Mouse (Mus musculus): ENCODE measurements around the gene Fto.

Gene Fto

DNA sequence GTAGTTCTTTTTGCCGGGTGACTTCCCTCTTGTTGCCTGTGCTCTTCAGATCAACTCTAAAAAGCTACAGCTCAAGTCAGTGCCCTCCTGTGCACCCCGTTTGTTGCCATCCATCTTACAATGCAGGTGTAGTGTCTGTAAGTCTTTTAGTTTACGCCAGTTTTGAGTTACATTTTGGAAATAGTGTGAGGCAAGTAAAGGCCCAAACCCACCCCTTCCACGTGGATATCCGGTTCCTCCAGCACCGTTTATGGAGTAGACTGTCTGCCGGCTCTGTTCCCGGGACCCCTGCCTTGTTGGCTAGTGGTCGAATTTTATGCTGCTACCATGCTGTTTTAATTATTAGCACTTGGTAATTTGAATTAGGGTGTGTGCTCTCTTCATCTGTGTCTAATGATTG, 46.2 kb downstream of the Fto start:
- DNase-seq = no peak

GRCm38 (mm10) chr8:91360644-91361357, 47.5 kb downstream of the Fto start:
- no peak for DNase-seq

DNA sequence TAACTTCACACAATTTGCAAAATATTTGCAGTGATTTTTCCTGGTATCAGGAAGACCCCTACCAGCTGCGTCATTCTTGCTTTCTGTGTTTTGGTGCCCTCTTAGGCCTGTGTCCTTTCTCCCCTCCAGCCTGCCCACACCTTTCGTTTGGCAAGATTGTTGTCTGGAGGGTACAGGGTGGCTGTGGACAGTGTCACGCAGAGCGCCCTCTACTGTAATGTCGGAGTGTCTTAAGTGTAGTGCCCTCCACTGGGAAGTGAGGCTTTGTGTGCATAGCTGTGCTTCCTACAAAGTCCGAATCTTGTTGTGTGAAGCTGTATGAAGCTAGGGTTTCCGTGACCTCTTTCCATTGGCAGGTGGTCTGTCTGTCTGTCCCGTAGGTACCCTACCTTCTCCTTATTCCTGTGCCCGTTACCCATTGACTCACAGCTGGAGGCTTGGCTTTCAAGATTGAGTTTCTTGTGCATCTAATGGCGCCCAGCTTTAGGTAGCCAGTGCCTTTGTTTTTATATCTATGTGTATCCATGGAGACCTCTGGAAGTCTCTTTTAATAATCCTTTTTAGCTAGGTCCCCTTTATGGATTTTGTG, 50.0 kb downstream of the Fto start:
- no peak for DNase-seq

GRCm38 (mm10) chr8:91364216-91364615, 50.9 kb downstream of the Fto start:
- DNase-seq = no peak

DNA sequence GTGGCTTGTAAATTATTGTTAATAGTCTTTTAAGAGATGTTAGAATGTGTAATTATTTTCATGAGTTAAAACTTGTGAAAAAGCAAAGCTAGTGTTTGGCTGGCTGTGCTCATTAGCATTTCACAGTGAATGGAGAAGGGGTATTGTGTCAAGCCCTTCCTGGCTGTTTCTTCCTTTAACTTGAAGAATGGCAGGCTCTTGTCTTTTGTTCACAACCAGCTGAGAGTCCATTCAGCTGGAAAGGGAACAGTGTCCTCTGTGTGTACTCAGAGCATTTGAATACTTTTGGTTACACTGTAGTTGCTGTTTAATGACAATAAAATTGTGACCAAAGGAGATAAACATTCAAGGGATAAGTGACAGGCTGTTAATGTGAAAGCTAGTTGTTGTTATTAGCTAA, 52.5 kb downstream of the Fto start:
- no peak for DNase-seq

DNA sequence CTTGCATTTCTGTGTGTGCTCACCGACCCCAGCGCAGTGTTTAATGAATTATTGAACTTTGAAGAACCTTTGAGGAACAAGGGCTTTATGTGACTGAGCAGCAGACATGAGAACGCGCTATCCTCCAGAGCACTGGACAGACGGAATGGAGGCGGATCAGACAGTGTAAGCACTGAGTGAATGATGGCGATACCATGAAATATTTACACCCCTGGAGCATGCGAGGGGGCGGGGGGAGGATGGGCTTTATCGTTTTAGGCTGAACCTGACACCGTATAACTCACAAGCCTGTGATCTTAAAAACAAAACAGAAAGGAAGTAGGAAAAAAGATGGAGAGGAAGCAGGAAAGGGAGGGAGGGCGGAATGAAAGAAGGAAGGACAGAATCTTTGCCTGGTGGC, 57.6 kb downstream of the Fto start:
- no peak for DNase-seq

DNA sequence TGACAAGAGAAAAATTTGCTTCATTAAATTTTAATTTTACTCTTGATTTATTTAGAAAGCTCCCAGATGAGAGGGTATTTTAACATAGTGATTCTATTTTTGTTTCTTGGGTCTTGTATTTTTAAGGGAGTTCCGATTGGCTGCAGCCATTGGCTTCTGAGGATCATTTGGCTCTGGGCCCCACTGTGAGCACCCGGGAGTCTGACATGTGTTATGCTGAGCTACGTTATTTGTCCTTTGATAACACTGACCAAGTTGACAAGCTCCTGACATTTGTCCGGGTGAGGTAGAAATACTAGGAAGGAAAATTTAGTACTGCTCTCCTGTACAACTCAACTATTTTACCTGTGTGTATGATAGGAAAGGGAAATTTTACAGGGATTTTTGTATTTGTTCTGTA, 58.7 kb downstream of the Fto start:
- no peak for DNase-seq

DNA sequence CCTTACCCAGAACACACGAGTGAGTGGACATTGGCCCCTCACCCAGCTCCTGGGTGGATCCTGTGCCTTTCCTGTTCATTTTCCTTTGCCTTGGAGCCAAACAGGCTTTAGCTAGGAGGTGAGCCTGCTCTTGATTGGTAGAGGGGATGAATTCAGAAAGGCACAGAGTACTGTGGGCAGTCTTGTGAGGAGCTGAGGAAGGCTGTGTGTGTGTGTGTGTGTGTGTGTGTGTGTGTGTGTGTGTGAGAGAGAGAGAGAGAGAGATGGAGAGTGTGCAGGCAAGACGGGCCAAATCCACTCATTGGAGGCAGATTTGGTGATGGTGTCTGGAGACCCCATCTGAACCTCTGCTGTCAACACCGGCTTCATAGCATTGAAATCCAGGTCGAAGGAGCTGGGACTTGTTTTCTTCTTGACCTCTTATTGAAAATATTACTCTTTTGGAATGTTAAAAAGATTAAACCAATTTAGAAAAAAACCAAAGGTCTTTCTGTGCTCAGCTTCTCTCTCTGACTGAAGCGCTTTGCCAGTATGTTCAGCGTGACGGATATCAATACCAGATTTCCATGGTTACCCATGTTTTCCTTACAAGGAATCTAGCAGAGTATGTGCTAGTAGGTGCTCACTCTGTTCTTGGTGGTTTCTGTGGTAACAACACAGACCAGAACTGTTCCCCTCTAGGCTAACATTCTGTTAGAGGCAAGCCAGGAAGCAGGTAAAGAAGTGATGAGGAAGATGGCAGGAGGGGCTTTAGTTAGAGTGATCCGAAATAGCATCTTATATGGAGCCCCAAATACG, 59.7 kb downstream of the Fto start:
- no peak for DNase-seq

DNA sequence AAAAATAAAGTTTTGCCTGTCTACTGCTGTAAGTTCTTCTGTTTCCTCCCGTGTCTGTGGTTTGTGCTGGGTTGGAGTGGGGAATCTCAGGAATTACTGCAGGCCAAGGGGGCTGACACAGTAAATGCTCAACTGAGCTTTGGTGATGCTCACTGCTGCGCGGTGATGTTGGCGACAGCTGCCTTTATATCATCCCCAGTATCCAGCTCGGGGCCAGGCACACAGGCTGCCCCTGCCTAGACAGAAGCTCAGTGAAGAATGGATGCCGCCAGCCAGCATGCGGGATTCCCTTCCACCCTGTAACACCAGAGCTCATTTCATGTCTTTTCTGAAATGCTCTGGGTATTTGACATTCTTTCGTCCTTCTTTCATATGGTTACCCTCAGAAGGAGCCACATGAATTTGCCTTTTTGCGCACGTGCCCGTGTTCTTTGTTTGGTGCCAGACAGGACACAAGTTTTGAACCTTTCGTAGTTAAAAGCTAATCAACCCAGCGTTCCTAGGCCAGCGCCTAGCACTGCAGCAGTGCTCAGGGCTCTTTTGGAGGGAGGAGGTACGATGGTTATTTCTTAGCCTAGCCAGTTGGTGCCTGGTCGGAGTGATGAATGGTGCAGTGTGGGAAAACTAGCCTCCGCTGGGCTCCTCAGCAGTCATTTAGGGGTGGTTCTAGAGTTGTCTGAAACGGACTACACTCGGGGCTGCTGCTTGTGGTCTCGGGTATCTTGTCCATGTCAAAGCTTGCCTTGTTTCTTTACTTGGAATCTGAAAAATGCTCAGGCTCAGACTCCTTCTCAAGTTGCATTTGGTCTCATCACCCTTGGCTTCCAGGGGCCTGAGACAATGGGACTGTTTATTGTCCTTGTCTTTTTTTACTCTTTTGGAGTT, 62.0 kb downstream of the Fto start:
- DNase-seq = no peak

DNA sequence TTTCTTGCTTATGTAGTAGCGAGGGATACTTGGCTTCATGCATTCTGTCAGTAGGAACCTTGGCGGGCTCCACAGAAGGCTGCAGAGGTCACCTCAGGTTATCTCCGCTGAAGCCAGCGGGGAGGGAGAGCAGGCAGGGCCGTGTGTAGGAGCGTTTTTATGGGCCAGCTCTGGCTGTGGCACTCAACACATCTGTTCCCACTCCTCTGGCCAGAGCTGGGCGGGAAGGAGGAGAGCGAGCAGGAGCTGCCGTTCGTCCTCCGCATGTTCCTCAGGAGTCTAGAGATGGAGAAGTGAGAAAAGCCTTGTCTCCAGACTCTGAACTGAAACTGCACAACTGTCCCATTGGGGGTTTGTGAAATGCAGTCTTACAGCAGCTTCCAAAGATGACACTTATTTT, 63.5 kb downstream of the Fto start:
- peak; percentile 20 for DNase-seq

- DNase-seq = no peak
These were observed 64.0 kb downstream of the Fto start for GRCm38 (mm10) chr8:91377275-91377674.

- peak; percentile 96 for DNase-seq
These were observed 65.6 kb downstream of the Fto start for GRCm38 (mm10) chr8:91378846-91379499.

- DNase-seq = no peak
These were observed 67.6 kb downstream of the Fto start for GRCm38 (mm10) chr8:91380796-91381542.

GRCm38 (mm10) chr8:91381543-91382106, 68.3 kb downstream of the Fto start:
- DNase-seq = peak; percentile 54

DNA sequence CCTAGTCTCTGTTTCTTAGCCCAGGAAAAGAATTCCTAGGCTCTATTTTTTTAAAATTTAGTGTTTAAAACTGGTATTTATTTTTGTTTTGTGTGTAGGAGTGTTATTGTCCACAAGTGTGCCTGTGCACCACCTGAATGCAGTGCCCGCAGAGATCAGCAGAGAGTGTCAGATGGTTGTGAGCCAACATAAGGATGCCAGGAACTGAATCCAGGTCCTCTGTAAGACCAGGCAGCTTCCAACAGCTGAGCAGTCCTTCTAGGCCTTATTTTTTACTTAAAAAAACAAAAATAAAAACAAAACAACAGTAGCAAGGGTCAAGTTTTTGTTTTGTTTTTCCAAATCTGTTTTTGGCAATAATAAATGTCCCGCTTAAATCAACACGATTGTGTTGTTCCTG, 69.9 kb downstream of the Fto start:
- no peak for DNase-seq

GRCm38 (mm10) chr8:91383811-91384210, 70.5 kb downstream of the Fto start:
- no peak for DNase-seq

- DNase-seq = no peak
These were observed 71.1 kb downstream of the Fto start for GRCm38 (mm10) chr8:91384389-91384788.

- no peak for DNase-seq
These were observed 72.5 kb downstream of the Fto start for GRCm38 (mm10) chr8:91385808-91386207.

- peak; percentile 54 for DNase-seq
These were observed 77.2 kb downstream of the Fto start for GRCm38 (mm10) chr8:91390369-91391020.

GRCm38 (mm10) chr8:91392261-91392660, 78.9 kb downstream of the Fto start:
- peak; percentile 57 for DNase-seq

Data from kidney, adult 11 months (tissue).